Mouse (Mus musculus) hindbrain, embryonic 13.5 days (tissue): ENCODE measurements at regions not wholly inside any gene's neighbourhood (a gene's known extent, or its start where the extent isn't known, plus 50 kb on each side); places are given as distances from the start of the nearest gene placed in this dataset.
"Not testable (repeated sequence)": the region's sequence is repeated elsewhere in the genome, so short reads cannot be mapped to it uniquely, and the experiment has no call there.

ENCODE experiments used
- ATAC-seq: fragments of 200-750 bp; cut with Nextera tagmentation; 2 replicates; pipeline ENCODE4 v1.8.0; 2017; ENCODE audit warnings: moderate TSS enrichment; ENCODE audit not compliant: low FRiP score
- H3K27ac ChIP-seq: fragments of 300-500 bp; sonication (generic); 2 replicates; pipeline ENCODE4 v1.5.1; 2015; ENCODE audit warnings: inconsistent platforms, mild to moderate bottlenecking, moderate library complexity
- H3K27me3 ChIP-seq: fragments of 300-500 bp; sonication (generic); 2 replicates; pipeline ENCODE4 v1.6.1; 2015; ENCODE audit warnings: mild to moderate bottlenecking, inconsistent platforms
- H3K36me3 ChIP-seq: fragments of 300-500 bp; sonication (generic); 2 replicates; pipeline ENCODE4 v1.6.1; 2015; ENCODE audit warnings: mild to moderate bottlenecking, inconsistent platforms
- H3K4me1 ChIP-seq: fragments of 300-500 bp; sonication (generic); replicated peaks from 2 replicates; pipeline ENCODE4 v1.6.1; 2015; ENCODE audit warnings: inconsistent platforms
- H3K4me2 ChIP-seq: fragments of 300-500 bp; sonication (generic); 2 replicates; pipeline ENCODE4 v1.6.1; 2015; ENCODE audit warnings: inconsistent platforms, mild to moderate bottlenecking, moderate library complexity
- H3K4me3 ChIP-seq: fragments of 300-500 bp; sonication (generic); 2 replicates; pipeline ENCODE4 v1.5.1; 2015; ENCODE audit warnings: mild to moderate bottlenecking, inconsistent platforms
- H3K9ac ChIP-seq: fragments of 300-500 bp; sonication (generic); 2 replicates; pipeline ENCODE4 v1.6.1; 2015; ENCODE audit warnings: mild to moderate bottlenecking, inconsistent platforms
- H3K9me3 ChIP-seq: fragments of 300-500 bp; sonication (generic); 2 replicates; pipeline ENCODE4 v1.6.1; 2016; ENCODE audit warnings: inconsistent platforms
- WGBS: fragments of 180-500 bp; shearing (Covaris S2); methylation state at CpG from one replicate; pipeline ENCODE4 v1.1.7; 2015; 5-methylcytosine and 5-hydroxymethylcytosine counted together

- Histone ChIP-seq H3K4me2 (no peak overlapping the region), H3K4me1 (peaks cover 15% of the 10 kb centered on the region), H3K36me3 (no peaks in the 10 kb centered on the region), H3K9me3 (no peaks in the 10 kb centered on the region), H3K9ac (no peak overlapping the region), H3K4me3 (no peak overlapping the region), H3K27ac (no peak overlapping the region; the same call in 1 of the 2 replicates), H3K27me3 (0 out of 2 replicates have a peak, but pooled peaks cover 2% of the 10 kb centered on the region)
- no peak for ATAC-seq
- WGBS: 44% methylated on average over 7 of the region's 7 CpGs
Observed at GRCm38 (mm10) chr4:45631276-45632045, 99.2 kb upstream of the Shb start.

GRCm38 (mm10) chr4:45625633-45626032, 93.4 kb upstream of the Shb start:
- Histone ChIP-seq H3K4me1 (0 out of 2 replicates have a peak, but pooled peaks cover 3% of the 10 kb centered on the region), H3K27ac (no peak overlapping the region), H3K27me3 (0 out of 2 replicates have a peak, but pooled peaks cover 2% of the 10 kb centered on the region), H3K4me3 (no peak overlapping the region), H3K36me3 (no peaks in the 10 kb centered on the region), H3K9ac (no peak overlapping the region), H3K4me2 (no peak overlapping the region), H3K9me3 (no peaks in the 10 kb centered on the region)
- WGBS: 88% methylated on average over 7 of the region's 7 CpGs
- no peak for ATAC-seq

GRCm38 (mm10) chr4:45622017-45622416, 89.7 kb upstream of the Shb start:
- no peak for ATAC-seq
- Histone ChIP-seq H3K27ac (no peak overlapping the region), H3K9ac (no peak overlapping the region), H3K27me3 (no peaks in the 10 kb centered on the region), H3K4me3 (no peak overlapping the region), H3K9me3 (no peaks in the 10 kb centered on the region), H3K4me2 (no peak overlapping the region), H3K36me3 (no peaks in the 10 kb centered on the region), H3K4me1 (peaks cover 7% of the 10 kb centered on the region)
- WGBS: 95% methylated on average over 5 of the region's 5 CpGs

- Histone ChIP-seq H3K9me3 (no peaks in the 10 kb centered on the region), H3K4me3 (no peak overlapping the region), H3K27ac (peak overlapping the region; percentile 13; the same call in 1 of the 2 replicates), H3K27me3 (no peaks in the 10 kb centered on the region), H3K9ac (no peak overlapping the region), H3K4me2 (no peak overlapping the region), H3K36me3 (no peaks in the 10 kb centered on the region), H3K4me1 (peaks cover 14% of the 10 kb centered on the region)
- no peak for ATAC-seq
- 37% methylated on average over 3 of the region's 3 CpGs for WGBS
Observed at GRCm38 (mm10) chr4:45617126-45617525, 84.9 kb upstream of the Shb start.

- H3K9me3 ChIP-seq, ATAC-seq, H3K27me3 ChIP-seq, H3K4me3 ChIP-seq, H3K36me3 ChIP-seq, H3K9ac ChIP-seq, H3K27ac ChIP-seq, H3K4me2 ChIP-seq: not testable (repeated sequence)
- 72% methylated on average over 3 of the region's 3 CpGs for WGBS
- peaks cover 14% of the 10 kb centered on the region for H3K4me1 ChIP-seq
Observed at GRCm38 (mm10) chr4:45613498-45613897, 81.2 kb upstream of the Shb start.

- Histone ChIP-seq H3K4me3 (no peak overlapping the region), H3K9me3 (no peaks in the 10 kb centered on the region), H3K27me3 (no peaks in the 10 kb centered on the region), H3K27ac (no peak overlapping the region), H3K36me3 (no peaks in the 10 kb centered on the region), H3K9ac (no peak overlapping the region), H3K4me2 (no peak overlapping the region), H3K4me1 (peaks cover 7% of the 10 kb centered on the region)
- ATAC-seq: no peak
- WGBS: 52% methylated on average over 5 of the region's 5 CpGs
Observed at GRCm38 (mm10) chr4:45612132-45612531, 79.9 kb upstream of the Shb start.

- WGBS: 90% methylated on average over 5 of the region's 5 CpGs
- no peaks in the 10 kb centered on the region for H3K36me3 ChIP-seq
- ATAC-seq: no peak
Observed at GRCm38 (mm10) chr4:45610937-45611336, 78.7 kb upstream of the Shb start.

GRCm38 (mm10) chr4:45606578-45606977, 74.3 kb upstream of the Shb start:
- Histone ChIP-seq H3K27me3 (no peaks in the 10 kb centered on the region), H3K4me2 (no peak overlapping the region)
- 64% methylated on average over 7 of the region's 7 CpGs for WGBS

More at GRCm38 (mm10) chr4:45610937-45611336, 78.7 kb upstream of the Shb start:
- Histone ChIP-seq H3K4me1 (peaks cover 5% of the 10 kb centered on the region), H3K4me2 (no peak overlapping the region), H3K9ac (no peak overlapping the region), H3K9me3 (no peaks in the 10 kb centered on the region), H3K4me3 (no peak overlapping the region), H3K27ac (no peak overlapping the region), H3K27me3 (no peaks in the 10 kb centered on the region)

GRCm38 (mm10) chr4:45605681-45606080, 73.4 kb upstream of the Shb start:
- Histone ChIP-seq H3K36me3 (no peaks in the 10 kb centered on the region), H3K27me3 (no peaks in the 10 kb centered on the region)
- WGBS: 73% methylated on average over 4 of the region's 4 CpGs

More at GRCm38 (mm10) chr4:45606578-45606977, 74.3 kb upstream of the Shb start:
- H3K4me3 ChIP-seq: no peak overlapping the region
- no peak overlapping the region for H3K27ac ChIP-seq
- no peak for ATAC-seq
- H3K4me1 ChIP-seq: peaks cover 5% of the 10 kb centered on the region
- H3K9me3 ChIP-seq: no peaks in the 10 kb centered on the region
- no peaks in the 10 kb centered on the region for H3K36me3 ChIP-seq
- no peak overlapping the region for H3K9ac ChIP-seq

DNA sequence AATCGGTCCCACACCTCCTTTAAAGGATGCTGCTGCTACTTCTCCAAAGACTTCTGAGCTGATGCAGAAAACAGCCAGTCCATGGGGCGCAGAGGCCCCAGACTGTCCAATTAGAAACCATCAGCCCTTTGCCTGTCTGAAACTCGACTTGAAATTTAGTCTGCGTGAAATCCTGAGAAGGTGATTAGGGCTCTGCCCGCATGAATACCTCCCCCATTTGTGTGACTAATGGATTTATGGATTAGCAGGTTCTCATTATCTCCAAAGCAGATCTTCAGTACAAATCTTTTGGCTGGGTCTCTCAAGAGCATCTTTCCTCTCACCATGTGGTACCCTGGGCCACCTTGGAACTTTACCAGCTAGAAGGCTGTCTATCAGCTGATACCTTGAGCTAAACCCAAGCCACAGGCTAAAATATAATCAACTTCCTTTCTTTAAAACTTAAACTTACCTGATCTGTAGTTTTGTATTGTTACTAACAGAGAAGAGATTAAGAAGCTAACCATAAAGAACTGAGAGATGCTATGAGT, 72.1 kb upstream of the Shb start:
- no peak overlapping the region for H3K27ac ChIP-seq
- H3K4me1 ChIP-seq: peaks cover 8% of the 10 kb centered on the region
- H3K9ac ChIP-seq: no peak overlapping the region
- no peaks in the 10 kb centered on the region for H3K27me3 ChIP-seq
- WGBS: 63% methylated on average over 5 of the region's 5 CpGs
- no peak overlapping the region for H3K4me3 ChIP-seq
- H3K4me2 ChIP-seq: no peak overlapping the region
- no peaks in the 10 kb centered on the region for H3K9me3 ChIP-seq
- no peaks in the 10 kb centered on the region for H3K36me3 ChIP-seq
- ATAC-seq: no peak

More at GRCm38 (mm10) chr4:45605681-45606080, 73.4 kb upstream of the Shb start:
- no peak overlapping the region for H3K4me3 ChIP-seq
- H3K9me3 ChIP-seq: no peaks in the 10 kb centered on the region
- no peak overlapping the region for H3K27ac ChIP-seq
- no peak overlapping the region for H3K9ac ChIP-seq
- no peak for ATAC-seq
- no peak overlapping the region for H3K4me2 ChIP-seq
- H3K4me1 ChIP-seq: peaks cover 5% of the 10 kb centered on the region

DNA sequence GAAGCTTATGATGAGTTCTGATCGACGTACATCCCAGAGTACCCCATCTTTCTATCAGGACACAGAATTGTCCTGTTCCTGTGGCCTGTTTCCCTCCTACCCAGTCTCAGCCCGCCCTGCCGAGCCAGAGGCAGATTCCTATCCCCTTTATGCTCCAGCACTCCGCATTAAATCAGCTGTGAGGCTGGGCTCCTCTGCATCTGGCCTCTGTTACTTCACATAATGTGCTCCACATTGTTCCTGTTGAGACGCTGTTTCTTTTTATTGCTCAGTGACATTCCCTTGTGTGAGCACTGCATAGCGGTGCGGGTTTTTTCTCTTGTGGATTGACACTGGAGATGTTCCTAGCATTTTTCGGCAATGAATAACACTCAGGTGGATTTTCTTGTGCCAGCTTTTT, 68.2 kb upstream of the Shb start:
- no peak overlapping the region for H3K4me3 ChIP-seq
- H3K36me3 ChIP-seq: no peaks in the 10 kb centered on the region
- no peak for ATAC-seq
- no peaks in the 10 kb centered on the region for H3K9me3 ChIP-seq
- no peak overlapping the region for H3K9ac ChIP-seq
- 27% methylated on average over 9 of the region's 9 CpGs for WGBS
- H3K4me1 ChIP-seq: peaks cover 3% of the 10 kb centered on the region; the same call in 1 of the 2 replicates
- H3K4me2 ChIP-seq: no peak overlapping the region
- peak overlapping the region; percentile 56 for H3K27ac ChIP-seq
- H3K27me3 ChIP-seq: no peaks in the 10 kb centered on the region; the same call in 1 of the 2 replicates

DNA sequence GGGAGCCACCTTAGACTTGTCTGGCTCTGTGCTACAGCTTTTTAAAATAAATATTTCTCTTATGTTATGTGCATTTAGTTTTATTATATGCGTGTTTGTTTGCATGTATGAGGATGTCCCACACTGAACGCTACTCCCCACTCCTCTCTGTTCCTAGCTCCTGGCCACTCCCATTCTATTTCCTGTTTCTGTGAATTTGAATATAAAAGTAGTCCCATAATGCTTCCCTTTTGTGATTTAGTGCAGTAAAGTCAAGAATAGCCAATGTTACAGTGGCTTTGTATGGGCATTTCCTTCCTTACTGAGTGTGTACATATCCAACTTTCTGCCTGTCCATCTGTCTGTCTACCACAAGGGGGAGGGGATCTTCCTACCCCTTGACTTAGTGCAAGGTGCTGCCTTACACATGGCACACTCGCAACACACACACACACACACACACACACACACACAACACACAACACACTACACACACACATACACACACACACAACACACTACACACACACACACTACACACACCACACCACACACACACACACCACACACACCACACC, 61.2 kb upstream of the Shb start:
- 85% methylated on average over 3 of the region's 3 CpGs for WGBS

More for the DNA sequence above, 61.2 kb upstream of the Shb start:
- Histone ChIP-seq H3K9me3 (no peaks in the 10 kb centered on the region), H3K27me3 (peaks cover 21% of the 10 kb centered on the region), H3K9ac (no peak overlapping the region), H3K4me3 (no peak overlapping the region), H3K27ac (no peak overlapping the region), H3K36me3 (no peaks in the 10 kb centered on the region), H3K4me1 (peaks cover 11% of the 10 kb centered on the region), H3K4me2 (no peak overlapping the region)
- ATAC-seq: no peak
